Mouse (Mus musculus) liver, embryonic 14.5 days (tissue): ENCODE measurements around the gene Gm7073.

Experiments
- CTCF ChIP-seq: IDR thresholded peaks from 2 replicates; pipeline ENCODE4 v1.5.1; 2016; ENCODE audit warnings: antibody characterized with exemption, low read depth, control low read depth
- EP300 ChIP-seq: IDR thresholded peaks from 2 replicates; pipeline ENCODE4 v1.6.1; 2016; ENCODE audit warnings: antibody characterized with exemption, low read depth

GRCm38 (mm10) chrX:60545906-60546305 lies 6.9 kb upstream of the Gm7073 start:
- no peak for TF ChIP-seq EP300
- TF ChIP-seq CTCF, result no peak
